Mouse (Mus musculus): ENCODE measurements at regions not wholly inside any gene's neighbourhood (a gene's known extent, or its start where the extent isn't known, plus 50 kb on each side); places are given as distances from the start of the nearest gene placed in this dataset.

- DNase-seq (ENCODE audit: low spot score in 2 of 2), result no peak
These were observed 186.4 kb upstream of the Zmiz1 start for GRCm38 (mm10) chr14:25272366-25273156.

GRCm38 (mm10) chr14:25279751-25280150 is 179.2 kb upstream of the Zmiz1 start:
- DNase-seq (ENCODE audit: low spot score in 2 of 2), result no peak

GRCm38 (mm10) chr14:25292557-25292956 is 166.4 kb upstream of the Zmiz1 start:
- no peak for DNase-seq (ENCODE audit: low spot score in 2 of 2)

GRCm38 (mm10) chr14:25294226-25294625 is 164.8 kb upstream of the Zmiz1 start:
- no peak for DNase-seq (ENCODE audit: low spot score in 2 of 2)

GRCm38 (mm10) chr14:25295688-25296350 is 163.2 kb upstream of the Zmiz1 start:
- no peak for DNase-seq (ENCODE audit: low spot score in 2 of 2)

- DNase-seq (ENCODE audit: low spot score in 2 of 2), result no peak
These were observed 159.3 kb upstream of the Zmiz1 start for GRCm38 (mm10) chr14:25299673-25300190.

- DNase-seq (ENCODE audit: low spot score in 2 of 2), result no peak
These were observed 157.5 kb upstream of the Zmiz1 start for GRCm38 (mm10) chr14:25301336-25302031.

GRCm38 (mm10) chr14:25304391-25304851 is 154.6 kb upstream of the Zmiz1 start:
- peak; percentile 37 to 70 for DNase-seq (ENCODE audit: low spot score in 2 of 2)

- DNase-seq (ENCODE audit: low spot score in 2 of 2), result no peak
These were observed 152.8 kb upstream of the Zmiz1 start for GRCm38 (mm10) chr14:25306166-25306565.

GRCm38 (mm10) chr14:25306961-25307654 is 151.9 kb upstream of the Zmiz1 start:
- no peak for DNase-seq (ENCODE audit: low spot score in 2 of 2)

GRCm38 (mm10) chr14:25308051-25308450 is 150.9 kb upstream of the Zmiz1 start:
- DNase-seq (ENCODE audit: low spot score in 2 of 2), result no peak

GRCm38 (mm10) chr14:25310671-25311151 is 148.3 kb upstream of the Zmiz1 start:
- no peak for DNase-seq (ENCODE audit: low spot score in 2 of 2)

- DNase-seq (ENCODE audit: low spot score in 2 of 2), result no peak
These were observed 147.5 kb upstream of the Zmiz1 start for GRCm38 (mm10) chr14:25311475-25311874.

- DNase-seq (ENCODE audit: low spot score in 2 of 2), result no peak
These were observed 146.8 kb upstream of the Zmiz1 start for GRCm38 (mm10) chr14:25312135-25312534.

- DNase-seq (ENCODE audit: low spot score in 2 of 2), result no peak
These were observed 146.1 kb upstream of the Zmiz1 start for GRCm38 (mm10) chr14:25312814-25313426.

GRCm38 (mm10) chr14:25313693-25314240 is 145.2 kb upstream of the Zmiz1 start:
- DNase-seq (ENCODE audit: low spot score in 2 of 2), result no peak

- DNase-seq (ENCODE audit: low spot score in 2 of 2), result no peak
These were observed 142.5 kb upstream of the Zmiz1 start for GRCm38 (mm10) chr14:25316491-25316890.

GRCm38 (mm10) chr14:25317680-25318471 is 141.1 kb upstream of the Zmiz1 start:
- DNase-seq (ENCODE audit: low spot score in 2 of 2), result peak; percentile 56 to 80

- DNase-seq (ENCODE audit: low spot score in 2 of 2), result no peak
These were observed 140.1 kb upstream of the Zmiz1 start for GRCm38 (mm10) chr14:25318909-25319308.

Measured in gastrocnemius, postnatal 4 days (tissue).